Mouse (Mus musculus): Measurements from ENCODE around the gene Zc2hc1b. TPM values are rescaled to one million over a fixed set of nuclear protein-coding genes. Genes with fewer than 3 reads are reported as not detected.

The Zc2hc1b gene
- polyA plus RNA-seq (2015; fragmentation: Nextera tagmentation; extraction: Ambion mirVana) = not detected in 2 replicates

- H3K27me3 ChIP-seq (replicated peaks; ENCODE audit: insufficient read depth, low read length) = no peaks in the 10 kb centered on the region
- no peaks in the 10 kb centered on the region for H3K4me1 ChIP-seq (ENCODE audit: insufficient read depth, low read depth, low read length)
- H3K27ac ChIP-seq (ENCODE audit: low read length) = no peak within 1 kb of the TSS
- no peaks in the 10 kb centered on the region for H3K9me3 ChIP-seq (ENCODE audit: low read length)
- DNase-seq (ENCODE audit: low spot score) = no peak
- H3K4me3 ChIP-seq (ENCODE audit: low read depth, low read length) = no peak within 1 kb of the TSS
- no peak within 1 kb of the TSS for H3K9ac ChIP-seq (replicated peaks; ENCODE audit: low read depth)
- TF ChIP-seq EP300 (IDR thresholded peaks at IDR 0.05) (no peak), CTCF (IDR thresholded peaks at IDR 0.05) (no peak)
- no peak within 1 kb of the TSS for H3K4me2 ChIP-seq (replicated peaks; ENCODE audit: low read depth, low read length)
- 73% methylated on average over 7 of the region's 7 CpGs for WGBS
- no peak for ATAC-seq
- H3K36me3 ChIP-seq (ENCODE audit: insufficient read depth, low read length) = peaks cover 19% of the 10 kb centered on the region; the same call in 1 of the 2 replicates
Measured at GRCm38 (mm10) chr10:13177973-13178624, at the start of gene Zc2hc1b. Zc2hc1b (minus strand) TSS chr10:13178023.

GRCm38 (mm10) chr10:13225377-13226063, 47.7 kb upstream of the Zc2hc1b start:
- Histone ChIP-seq H3K4me1 (ENCODE audit: insufficient read depth, low read depth, low read length) (no peaks in the 10 kb centered on the region), H3K27ac (ENCODE audit: low read length) (no peak overlapping the region), H3K4me2 (replicated peaks; ENCODE audit: low read depth, low read length) (no peak overlapping the region), H3K9me3 (ENCODE audit: low read length) (no peaks in the 10 kb centered on the region), H3K9ac (replicated peaks; ENCODE audit: low read depth) (no peak overlapping the region), H3K4me3 (ENCODE audit: low read depth, low read length) (no peak overlapping the region), H3K36me3 (ENCODE audit: insufficient read depth, low read length) (peaks cover 8% of the 10 kb centered on the region), H3K27me3 (replicated peaks; ENCODE audit: insufficient read depth, low read length) (no peaks in the 10 kb centered on the region)
- no peak for TF ChIP-seq EP300 (IDR thresholded peaks at IDR 0.05)
- TF ChIP-seq CTCF (IDR thresholded peaks at IDR 0.05) = no peak
- no peak for DNase-seq (ENCODE audit: low spot score)
- no peak for ATAC-seq
- 78% methylated on average over 7 of the region's 7 CpGs for WGBS

GRCm38 (mm10) chr10:13222135-13222534, 44.3 kb upstream of the Zc2hc1b start:
- Histone ChIP-seq H3K27me3 (replicated peaks; ENCODE audit: insufficient read depth, low read length) (no peaks in the 10 kb centered on the region), H3K27ac (ENCODE audit: low read length) (no peak overlapping the region), H3K4me2 (replicated peaks; ENCODE audit: low read depth, low read length) (no peak overlapping the region), H3K9ac (replicated peaks; ENCODE audit: low read depth) (no peak overlapping the region), H3K4me1 (ENCODE audit: insufficient read depth, low read depth, low read length) (no peaks in the 10 kb centered on the region), H3K9me3 (ENCODE audit: low read length) (no peaks in the 10 kb centered on the region), H3K36me3 (ENCODE audit: insufficient read depth, low read length) (peaks cover 8% of the 10 kb centered on the region; the same call in 1 of the 2 replicates), H3K4me3 (ENCODE audit: low read depth, low read length) (no peak overlapping the region)
- TF ChIP-seq EP300 (IDR thresholded peaks at IDR 0.05) = no peak
- DNase-seq (ENCODE audit: low spot score) = no peak
- 79% methylated on average over 3 of the region's 3 CpGs for WGBS
- ATAC-seq = no peak

- DNase-seq (ENCODE audit: low spot score) = no peak
- no peak overlapping the region for H3K4me2 ChIP-seq (replicated peaks; ENCODE audit: low read depth, low read length)
- 51% methylated on average over 1 of the region's 1 CpGs for WGBS
- no peak for ATAC-seq
- no peak overlapping the region for H3K4me3 ChIP-seq (ENCODE audit: low read depth, low read length)
- peaks cover 8% of the 10 kb centered on the region; the same call in 1 of the 2 replicates for H3K36me3 ChIP-seq (ENCODE audit: insufficient read depth, low read length)
- H3K9me3 ChIP-seq (ENCODE audit: low read length) = no peaks in the 10 kb centered on the region
- no peaks in the 10 kb centered on the region for H3K4me1 ChIP-seq (ENCODE audit: insufficient read depth, low read depth, low read length)
- no peak overlapping the region for H3K9ac ChIP-seq (replicated peaks; ENCODE audit: low read depth)
- no peaks in the 10 kb centered on the region for H3K27me3 ChIP-seq (replicated peaks; ENCODE audit: insufficient read depth, low read length)
- no peak overlapping the region for H3K27ac ChIP-seq (ENCODE audit: low read length)
- TF ChIP-seq CTCF (IDR thresholded peaks at IDR 0.05) = no peak
- no peak for TF ChIP-seq EP300 (IDR thresholded peaks at IDR 0.05)
Measured at GRCm38 (mm10) chr10:13220061-13220460, 42.2 kb upstream of the Zc2hc1b start.

DNA sequence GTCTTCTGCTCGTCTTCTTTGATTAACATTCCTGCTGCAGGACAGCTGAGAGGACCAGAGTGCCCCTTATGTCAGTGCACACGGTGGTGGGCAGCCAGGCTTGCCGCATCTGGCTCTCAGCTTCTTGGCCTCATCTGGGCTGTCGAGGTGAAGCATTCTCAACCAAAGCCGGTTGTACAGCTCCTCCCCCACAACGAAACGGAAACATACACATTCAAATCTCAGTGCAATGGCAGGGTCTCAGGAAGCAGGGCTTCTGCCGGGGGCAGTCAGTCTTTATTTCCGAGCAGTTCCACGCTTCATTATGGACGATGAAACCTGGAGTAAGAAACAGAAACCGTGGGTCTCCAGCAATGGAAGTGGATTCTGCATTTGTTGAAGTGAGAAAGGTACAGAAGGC, 36.1 kb upstream of the Zc2hc1b start:
- Histone ChIP-seq H3K9ac (replicated peaks; ENCODE audit: low read depth) (no peak overlapping the region), H3K36me3 (ENCODE audit: insufficient read depth, low read length) (no peaks in the 10 kb centered on the region), H3K4me3 (ENCODE audit: low read depth, low read length) (no peak overlapping the region), H3K4me2 (replicated peaks; ENCODE audit: low read depth, low read length) (no peak overlapping the region), H3K27me3 (replicated peaks; ENCODE audit: insufficient read depth, low read length) (no peaks in the 10 kb centered on the region), H3K27ac (ENCODE audit: low read length) (no peak overlapping the region), H3K9me3 (ENCODE audit: low read length) (no peaks in the 10 kb centered on the region), H3K4me1 (ENCODE audit: insufficient read depth, low read depth, low read length) (0 out of 2 replicates have a peak, but pooled peaks cover 3% of the 10 kb centered on the region)
- ATAC-seq = no peak
- DNase-seq (ENCODE audit: low spot score) = no peak
- 52% methylated on average over 12 of the region's 12 CpGs for WGBS
- TF ChIP-seq EP300 (IDR thresholded peaks at IDR 0.05) = no peak
- no peak for TF ChIP-seq CTCF (IDR thresholded peaks at IDR 0.05)

DNA sequence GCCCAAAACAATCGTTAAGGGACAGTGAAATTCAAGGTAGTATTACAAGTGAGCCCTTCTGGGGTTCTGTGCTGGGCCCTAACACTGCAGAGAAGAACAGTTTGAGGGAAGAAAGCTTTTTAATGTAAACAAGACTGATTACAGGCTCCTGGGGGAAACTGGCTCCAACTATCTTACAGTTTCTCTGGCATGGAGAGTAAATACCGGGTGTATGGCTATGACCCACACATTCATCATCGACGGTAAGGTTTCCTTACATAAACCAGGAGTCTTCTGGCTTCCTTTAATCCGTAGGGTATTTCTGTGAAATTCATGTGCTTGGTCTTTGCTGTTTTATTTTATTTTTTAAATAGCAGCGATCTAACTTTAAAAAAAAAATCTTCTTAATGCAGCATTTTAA, 35.0 kb upstream of the Zc2hc1b start:
- Histone ChIP-seq H3K36me3 (ENCODE audit: insufficient read depth, low read length) (no peaks in the 10 kb centered on the region), H3K4me1 (ENCODE audit: insufficient read depth, low read depth, low read length) (0 out of 2 replicates have a peak, but pooled peaks cover 3% of the 10 kb centered on the region), H3K4me2 (replicated peaks; ENCODE audit: low read depth, low read length) (no peak overlapping the region), H3K9me3 (ENCODE audit: low read length) (no peaks in the 10 kb centered on the region), H3K4me3 (ENCODE audit: low read depth, low read length) (no peak overlapping the region), H3K27ac (ENCODE audit: low read length) (no peak overlapping the region), H3K27me3 (replicated peaks; ENCODE audit: insufficient read depth, low read length) (no peaks in the 10 kb centered on the region), H3K9ac (replicated peaks; ENCODE audit: low read depth) (no peak overlapping the region)
- no peak for DNase-seq (ENCODE audit: low spot score)
- TF ChIP-seq CTCF (IDR thresholded peaks at IDR 0.05) = no peak
- ATAC-seq = no peak
- WGBS = 48% methylated on average over 6 of the region's 6 CpGs

Measured in lung, postnatal 0 days (tissue).